Mouse (Mus musculus) intestine, embryonic 16.5 days (tissue): ENCODE measurements around the gene Nod2. TPM values are rescaled to one million over a fixed set of nuclear protein-coding genes. Genes with fewer than 3 reads are reported as not detected.

Experiments used
- polyA plus RNA-seq: library from polyadenylated mRNA; unstranded; fragments of >200 nt; fragmentation: Nextera tagmentation; extraction: Ambion mirVana; gene quantifications from 2 replicates; pipeline ENCODE4 v1.2.1, GENCODE M21; 2015

Gene Nod2
- polyA plus RNA-seq, 1 experiment from 2014 or later, result 0.31 TPM

Other genes with a start within 250 kb of the Nod2 start
- gene Nkd1, start 126.0 kb upstream of the Nod2 start, polyA plus RNA-seq, result 27.8 and 28.4 TPM in 2 replicates
- 2.7 and 8.0 TPM in 2 replicates for gene Snx20, start 11.2 kb upstream of the Nod2 start, polyA plus RNA-seq
- 12.8 and 13.8 TPM in 2 replicates for gene Cyld, start 49.7 kb downstream of the Nod2 start, polyA plus RNA-seq